Mouse (Mus musculus) ES-E14 (cell line): ENCODE measurements around the gene Efna2. TPM values are rescaled to one million over a fixed set of nuclear protein-coding genes. Genes with fewer than 3 reads are reported as not detected.
A peak's percentile ranks its signal among the peaks of the same experiment; 100 is the strongest.

Source experiments
- DNase-seq: peaks from one replicate; pipeline ENCODE4 v3.0.0-alpha.2; 2013; ENCODE audit warnings: low read depth, low spot score
- H3K27ac ChIP-seq: 2 replicates; pipeline ENCODE4 v1.5.1; 2012; ENCODE audit warnings: low read depth, mild to moderate bottlenecking, low read length, moderate library complexity, mixed read lengths; ENCODE audit not compliant: poor library complexity, insufficient read depth, severe bottlenecking
- H3K36me3 ChIP-seq: 2 replicates; pipeline ENCODE4 v1.6.1; 2012; ENCODE audit warnings: mild to moderate bottlenecking, low read length, moderate library complexity, mixed read lengths; ENCODE audit not compliant: control insufficient read depth, poor library complexity, insufficient read depth, severe bottlenecking
- H3K4me1 ChIP-seq, 2 experiments: fragments of 150-350 bp in 1 of 2; sonication (generic) in 1 of 2; 2 replicates each; pipeline ENCODE4 v1.6.1; 2012; ENCODE audit warnings: low read length in 2 of 2, mild to moderate bottlenecking in 1 of 2, mixed read lengths in 1 of 2; ENCODE audit not compliant: control insufficient read depth in 2 of 2, insufficient read depth in 2 of 2, poor library complexity in 1 of 2
- H3K4me3 ChIP-seq, 2 experiments: fragments of 150-350 bp in 1 of 2; sonication (generic) in 1 of 2; 2 replicates each; pipeline ENCODE4 v1.5.1; 2012; ENCODE audit warnings: low read length in 2 of 2, low read depth in 1 of 2, mild to moderate bottlenecking in 1 of 2, mixed read lengths in 1 of 2; ENCODE audit not compliant: insufficient read depth in 1 of 2, poor library complexity in 1 of 2, severe bottlenecking in 1 of 2
- H3K9ac ChIP-seq: 2 replicates; pipeline ENCODE4 v1.6.1; 2012; ENCODE audit warnings: low read depth, mild to moderate bottlenecking, low read length, mixed read lengths; ENCODE audit not compliant: poor library complexity, insufficient read depth, severe bottlenecking
- H3K9me3 ChIP-seq: fragments of 150-350 bp; sonication (generic); 2 replicates; pipeline ENCODE4 v1.6.1; 2012; ENCODE audit warnings: low read depth, mild to moderate bottlenecking, low read length; ENCODE audit not compliant: control insufficient read depth, insufficient read depth
- CHD2 ChIP-seq: IDR thresholded peaks from 2 replicates; pipeline ENCODE4 v1.6.1; 2014; ENCODE audit warnings: mild to moderate bottlenecking, low read depth, low read length, inconsistent platforms
- HCFC1 ChIP-seq: IDR thresholded peaks from 2 replicates; pipeline ENCODE4 v1.6.1; 2012; ENCODE audit warnings: low read length, inconsistent platforms, borderline replicate concordance; ENCODE audit not compliant: insufficient read depth
- MAFK ChIP-seq: IDR thresholded peaks from 2 replicates; pipeline ENCODE4 v1.6.1; 2014; ENCODE audit warnings: mild to moderate bottlenecking, low read depth, low read length, inconsistent platforms; ENCODE audit not compliant: insufficient read depth
- ZC3H11A ChIP-seq: IDR thresholded peaks from 2 replicates; pipeline ENCODE4 v1.6.1; 2012; ENCODE audit warnings: low read depth, mild to moderate bottlenecking, inconsistent platforms, low read length, borderline replicate concordance
- ZNF384 ChIP-seq: IDR thresholded peaks from 2 replicates; pipeline ENCODE4 v1.6.1; 2012; ENCODE audit warnings: low read depth, low read length, inconsistent platforms
- in situ Hi-C, 2 experiments: fragments of 600-800 bp; cut with MboI; formaldehyde crosslinking; loops; one replicate each; pipeline ENCODE4 v1.15.1; 2025; ENCODE audit warnings: low sequenced_read_pairs in 2 of 2, inconsistent platforms in 1 of 2; ENCODE audit not compliant: unreplicated experiment in 2 of 2
- total RNA-seq: library from RNA; depleted of rRNA; stranded (reverse); fragments of 300-350 nt; gene quantifications from 2 replicates; pipeline ENCODE4 v1.2.3, GENCODE M21; 2012

Efna2 gene
- total RNA-seq, 1 experiment, result 2.7 TPM

GRCm38 (mm10) chr10:80151211-80152034 lies 27.9 kb upstream of the Efna2 start:
- peak overlapping the region; percentile 80 to 89 for H3K4me3 ChIP-seq
- TF ChIP-seq ZNF384 (no peak), CHD2 (no peak), ZC3H11A (no peak), MAFK (no peak), HCFC1 (no peak)
- H3K9ac ChIP-seq, result peak overlapping the region; percentile 83
- no peak for DNase-seq
- in situ Hi-C loops, result no loop called here
- H3K36me3 ChIP-seq, result peaks cover 52% of the 10 kb centered on the region
- H3K27ac ChIP-seq, result peak overlapping the region; percentile 75
- peaks cover 0 to 37% of the 10 kb centered on the region in 2 experiments; a peak in 3 of 4 replicates for H3K4me1 ChIP-seq
- no peaks in the 10 kb centered on the region for H3K9me3 ChIP-seq

GRCm38 (mm10) chr10:80152071-80152872 lies 27.0 kb upstream of the Efna2 start:
- DNase-seq, result no peak
- in situ Hi-C loops, result no loop called here
- H3K9ac ChIP-seq, result peak overlapping the region; percentile 83; the same call in 1 of the 2 replicates
- H3K27ac ChIP-seq, result peak overlapping the region; percentile 75
- TF ChIP-seq CHD2, result no peak
- TF ChIP-seq ZNF384, result no peak
- TF ChIP-seq MAFK, result no peak
- no peak for TF ChIP-seq HCFC1
- TF ChIP-seq ZC3H11A, result no peak
- no peaks in the 10 kb centered on the region for H3K9me3 ChIP-seq
- H3K4me3 ChIP-seq, result peak overlapping the region; percentile 80 to 89
- peaks cover 60% of the 10 kb centered on the region for H3K36me3 ChIP-seq
- H3K4me1 ChIP-seq, result peaks cover 0 to 31% of the 10 kb centered on the region in 2 experiments; a peak in 3 of 4 replicates

- Histone ChIP-seq H3K9me3 (no peaks in the 10 kb centered on the region), H3K27ac (no peak overlapping the region), H3K4me3 (0 out of 4 replicates have a peak overlapping the region, but pooled peaks of 1 of the 2 experiments have one; percentile 89), H3K4me1 (peaks cover 0 to 28% of the 10 kb centered on the region in 2 experiments; a peak in 3 of 4 replicates), H3K9ac (0 out of 2 replicates have a peak overlapping the region, but pooled peaks have one; percentile 36), H3K36me3 (peaks cover 60% of the 10 kb centered on the region)
- in situ Hi-C loops, result no loop called here
- DNase-seq, result no peak
- TF ChIP-seq CHD2 (no peak), HCFC1 (no peak), MAFK (no peak), ZC3H11A (no peak), ZNF384 (no peak)
Observed at GRCm38 (mm10) chr10:80152873-80153260, 26.4 kb upstream of the Efna2 start.

- in situ Hi-C loops, result no loop called here
- H3K36me3 ChIP-seq, result peaks cover 60% of the 10 kb centered on the region
- peak overlapping the region in 1 of 2 experiments; percentile 43; a peak in 2 of 4 replicates for H3K4me3 ChIP-seq
- H3K9ac ChIP-seq, result no peak overlapping the region; the same call in 1 of the 2 replicates
- no peak for TF ChIP-seq CHD2
- no peak for TF ChIP-seq HCFC1
- no peak for TF ChIP-seq ZNF384
- no peak for TF ChIP-seq MAFK
- no peak overlapping the region for H3K27ac ChIP-seq
- H3K9me3 ChIP-seq, result no peaks in the 10 kb centered on the region
- H3K4me1 ChIP-seq, result peaks cover 0 to 29% of the 10 kb centered on the region in 2 experiments; a peak in 3 of 4 replicates
- DNase-seq, result no peak
Observed at GRCm38 (mm10) chr10:80153713-80154112, 25.6 kb upstream of the Efna2 start.
